Mouse (Mus musculus): ENCODE results near the gene Pheta1.

GRCm38 (mm10) chr5:121818401-121818800 is 30.4 kb upstream of the Pheta1 start:
- TF ChIP-seq POLR2A (IDR thresholded peaks at IDR 0.05; ENCODE audit: borderline replicate concordance, control insufficient read depth, low read depth, low read length) (no peak; the same call in 1 of the 2 replicates), CTCF (IDR thresholded peaks at IDR 0.05; ENCODE audit: control insufficient read depth, insufficient read depth, low read length) (no peak)

All from bone marrow, adult 2 months (tissue).